Mouse (Mus musculus) left cerebral cortex, postnatal 4 days (tissue): Measurements from ENCODE around the gene Pmel. TPM values are rescaled to one million over a fixed set of nuclear protein-coding genes. Genes with fewer than 3 reads are reported as not detected.
A peak's percentile ranks its signal among the peaks of the same experiment; 100 is the strongest.

Experiments used
- DNase-seq: peaks from one replicate; pipeline ENCODE4 v3.0.0-alpha.2; 2022
- intact Hi-C: fragments of 180-260 bp; cut with DNase I; formaldehyde crosslinking; loops from one replicate; pipeline ENCODE4 v1.15.1; 2025
- total RNA-seq, 2 experiments: library from RNA; stranded (reverse); gene quantifications; 2 replicates each; pipeline ENCODE4 v1.2.3; 2021

Pmel gene
- total RNA-seq, 2 experiments from 2014 or later, result 0.50 to 1.6 TPM

DNA sequence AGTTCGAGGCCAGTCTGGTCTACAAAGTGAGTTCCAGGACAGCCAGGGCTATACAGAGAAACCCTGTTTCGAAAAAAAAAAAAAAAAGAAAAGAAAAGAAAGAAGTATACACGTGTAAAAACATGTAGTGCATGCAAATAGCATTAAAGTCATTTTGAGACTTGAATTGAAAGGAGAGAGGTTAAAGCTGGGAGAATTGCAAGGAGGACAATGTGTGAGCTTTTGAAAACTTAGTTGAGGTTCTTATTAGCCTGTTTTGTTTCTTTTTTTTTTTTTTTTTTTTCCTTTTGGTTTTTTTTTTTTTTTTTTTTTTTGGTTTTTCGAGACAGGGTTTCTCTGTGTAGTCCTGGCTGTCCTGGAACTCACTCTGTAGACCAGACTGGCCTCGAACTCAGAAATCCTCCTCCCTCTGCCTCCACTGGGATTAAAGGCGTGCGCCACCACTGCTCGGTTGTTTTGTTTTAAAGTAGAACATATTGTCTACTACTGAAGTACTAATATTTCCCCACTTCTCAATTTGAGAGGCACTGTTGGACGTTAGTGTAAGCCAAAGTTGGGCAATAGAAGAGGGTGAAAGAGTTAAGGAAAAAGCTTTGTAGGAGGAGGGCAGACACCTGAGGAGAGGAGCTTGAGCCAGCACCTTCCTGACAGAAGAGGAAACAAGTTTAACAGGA, 43.1 kb downstream of the Pmel start:
- intact Hi-C loops, result no loop called here
- no peak for DNase-seq

DNA sequence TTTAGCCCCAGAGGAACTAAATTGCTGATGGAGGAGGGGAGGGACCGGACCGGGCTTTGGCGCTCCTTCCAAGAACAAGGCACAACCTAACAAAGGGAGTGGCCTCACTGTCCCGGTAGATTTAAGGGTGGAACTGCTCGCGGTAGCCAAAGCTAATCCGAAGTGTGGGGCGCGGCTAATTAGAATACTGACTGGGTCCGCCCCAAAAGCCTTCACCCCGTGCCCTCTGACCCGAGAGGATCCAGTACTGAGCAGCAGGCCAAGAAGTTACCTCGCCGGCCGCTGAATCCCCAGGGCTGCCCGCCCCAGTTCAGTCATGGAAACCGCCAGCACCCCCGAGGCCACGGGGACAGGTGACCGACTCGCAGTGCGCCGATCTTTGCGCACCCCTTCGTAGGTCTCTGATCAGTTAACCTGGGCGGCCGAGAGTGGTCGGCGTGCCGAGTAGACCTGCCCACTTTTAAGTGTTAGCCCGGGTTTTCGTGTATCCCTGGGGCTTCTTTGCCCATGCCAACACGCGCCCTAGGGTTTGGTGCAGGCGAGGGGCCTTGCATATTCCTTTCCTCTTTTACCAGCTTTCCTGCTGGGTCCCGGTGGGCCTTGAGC, 43.8 kb downstream of the Pmel start, which contains the start of gene Pym1:
Pym1 (plus strand) TSS at position 244 of the 606 bp plus-strand sequence.
- DNase-seq, result peak; percentile 33
- intact Hi-C loops, result no loop called here

DNA sequence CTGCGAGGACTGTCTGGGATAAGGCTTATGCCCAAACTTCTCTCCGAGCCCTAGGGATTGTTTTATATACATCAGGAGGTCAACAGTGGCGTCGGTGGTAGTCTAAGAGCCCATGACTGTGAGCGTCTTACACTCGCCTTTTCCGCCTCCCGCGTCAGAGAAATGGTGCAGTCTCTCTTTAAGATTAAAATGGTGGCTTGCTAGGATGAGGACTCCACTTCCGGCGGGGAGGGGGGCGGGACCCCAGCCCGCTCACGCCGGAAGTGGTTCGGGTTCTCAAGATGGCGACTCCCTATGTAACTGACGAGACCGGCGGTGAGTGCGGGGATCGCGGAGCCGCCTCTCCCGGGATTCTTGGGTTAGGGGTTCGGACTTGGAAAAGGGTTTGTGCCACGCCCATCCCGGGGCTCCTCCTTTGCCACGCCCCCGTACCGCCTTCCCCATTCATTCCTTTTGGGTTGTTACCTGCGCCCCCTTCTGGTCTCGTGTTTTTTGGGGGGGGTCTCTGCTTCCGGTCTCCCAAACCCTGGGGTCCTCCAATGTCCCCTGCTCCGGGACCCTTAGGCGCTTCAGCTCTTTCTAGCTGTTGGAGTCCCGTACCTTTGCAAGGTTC, 44.4 kb downstream of the Pmel start:
- peak; percentile 91 for DNase-seq
- intact Hi-C loops, result no loop called here

Other genes with a start within 250 kb of the Pmel start
- 100 to 1,000 TPM; 295 to 311 TPM for gene Smarcc2, start 244.9 kb upstream of the Pmel start, total RNA-seq
- 100 to 1,000 TPM; 499 to 509 TPM for gene Myl6, start 210.1 kb upstream of the Pmel start, total RNA-seq
- 10 to 100 TPM; 61.7 to 65.2 TPM for gene Myl6b, start 205.5 kb upstream of the Pmel start, total RNA-seq
- gene Esyt1, start 178.3 kb upstream of the Pmel start, total RNA-seq, result 10 to 100 TPM; 13.7 to 16.3 TPM
- 10 to 100 TPM; 14.0 to 15.2 TPM for gene Zc3h10, start 156.4 kb upstream of the Pmel start, total RNA-seq
- 1,000 to 10,000 TPM; 2,825 to 2,926 TPM for gene Rpl41, start 154.9 kb upstream of the Pmel start, total RNA-seq
- gene Pa2g4, start 138.2 kb upstream of the Pmel start, total RNA-seq, result 100 to 1,000 TPM; 111 TPM
- under 1 TPM; 0.62 to 0.66 TPM for gene Erbb3, start 114.5 kb upstream of the Pmel start, total RNA-seq
- 100 to 1,000 TPM; 595 to 651 TPM for gene Rps26, start 77.4 kb upstream of the Pmel start, total RNA-seq
- 10 to 100 TPM; 25.0 to 30.7 TPM for gene Ikzf4, start 58.2 kb upstream of the Pmel start, total RNA-seq
- gene Suox, start 30.1 kb upstream of the Pmel start, total RNA-seq, result 10 to 100 TPM; 10.5 to 11.0 TPM
- 100 to 1,000 TPM; 113 TPM for gene Rab5b, start 7.9 kb upstream of the Pmel start, total RNA-seq
- 10 to 100 TPM in 1 of 2 experiments, 1 to 10 TPM in 1; 8.1 to 10.0 TPM for gene Cdk2, start 836 bp downstream of the Pmel start, total RNA-seq
- 1 to 10 TPM; 7.5 to 7.7 TPM for gene Dgka, start 40.7 kb downstream of the Pmel start, total RNA-seq
- gene Pym1, start 43.7 kb downstream of the Pmel start, total RNA-seq, result 10 to 100 TPM; 37.5 TPM
- 1 to 10 TPM in 1 of 2 experiments, under 1 TPM in 1; 0.74 to 1.3 TPM for gene Mmp19, start 86.7 kb downstream of the Pmel start, total RNA-seq
- gene Dnajc14, start 99.9 kb downstream of the Pmel start, total RNA-seq, result 10 to 100 TPM; 59.3 to 63.3 TPM
- 10 to 100 TPM; 14.1 to 14.2 TPM for gene Tmem198b, start 100.2 kb downstream of the Pmel start, total RNA-seq
- 10 to 100 TPM; 50.9 to 53.4 TPM for gene Sarnp, start 113.1 kb downstream of the Pmel start, total RNA-seq
- 1 to 10 TPM; 4.3 to 5.2 TPM for gene Ormdl2, start 117.5 kb downstream of the Pmel start, total RNA-seq
- 10 to 100 TPM; 18.8 to 20.1 TPM for gene Gdf11, start 187.5 kb downstream of the Pmel start, total RNA-seq
- gene Cd63, start 196.8 kb downstream of the Pmel start, total RNA-seq, result 10 to 100 TPM; 52.7 to 64.3 TPM
- 1 to 10 TPM; 5.4 to 6.1 TPM for gene Rdh5, start 218.7 kb downstream of the Pmel start, total RNA-seq
- 10 to 100 TPM; 90.7 to 91.9 TPM for gene Bloc1s1, start 219.8 kb downstream of the Pmel start, total RNA-seq
- gene Itga7, start 229.6 kb downstream of the Pmel start, total RNA-seq, result 1 to 10 TPM; 8.9 to 9.1 TPM